Mouse (Mus musculus) hematopoietic stem cell, adult 5-6 weeks (primary cell): ENCODE data around the gene Akap8. TPM values are rescaled to one million over a fixed set of nuclear protein-coding genes. Genes with fewer than 3 reads are reported as not detected.

ENCODE experiments used
- ATAC-seq, 2 experiments: fragments of 125-278 bp in 1 of 2; replicated peaks in 1 of 2; 2 replicates each; pipeline ENCODE4 v1.8.0; 2016 to 2017; ENCODE audit warnings: inconsistent platforms in 2 of 2, mild to moderate bottlenecking in 2 of 2, moderate number of reproducible peaks in 2 of 2, low read depth in 1 of 2, moderate TSS enrichment in 1 of 2; ENCODE audit not compliant: low FRiP score in 2 of 2, poor library complexity in 2 of 2, severe bottlenecking in 2 of 2, insufficient read depth in 1 of 2, low TSS enrichment in 1 of 2
- total RNA-seq: library from RNA; stranded (forward); fragments of 172-1452, 232-1000 nt; gene quantifications from 2 replicates; pipeline ENCODE4 v1.2.3, GENCODE M21; 2017

The Akap8 gene
- total RNA-seq = 167 and 229 TPM in 2 replicates

DNA sequence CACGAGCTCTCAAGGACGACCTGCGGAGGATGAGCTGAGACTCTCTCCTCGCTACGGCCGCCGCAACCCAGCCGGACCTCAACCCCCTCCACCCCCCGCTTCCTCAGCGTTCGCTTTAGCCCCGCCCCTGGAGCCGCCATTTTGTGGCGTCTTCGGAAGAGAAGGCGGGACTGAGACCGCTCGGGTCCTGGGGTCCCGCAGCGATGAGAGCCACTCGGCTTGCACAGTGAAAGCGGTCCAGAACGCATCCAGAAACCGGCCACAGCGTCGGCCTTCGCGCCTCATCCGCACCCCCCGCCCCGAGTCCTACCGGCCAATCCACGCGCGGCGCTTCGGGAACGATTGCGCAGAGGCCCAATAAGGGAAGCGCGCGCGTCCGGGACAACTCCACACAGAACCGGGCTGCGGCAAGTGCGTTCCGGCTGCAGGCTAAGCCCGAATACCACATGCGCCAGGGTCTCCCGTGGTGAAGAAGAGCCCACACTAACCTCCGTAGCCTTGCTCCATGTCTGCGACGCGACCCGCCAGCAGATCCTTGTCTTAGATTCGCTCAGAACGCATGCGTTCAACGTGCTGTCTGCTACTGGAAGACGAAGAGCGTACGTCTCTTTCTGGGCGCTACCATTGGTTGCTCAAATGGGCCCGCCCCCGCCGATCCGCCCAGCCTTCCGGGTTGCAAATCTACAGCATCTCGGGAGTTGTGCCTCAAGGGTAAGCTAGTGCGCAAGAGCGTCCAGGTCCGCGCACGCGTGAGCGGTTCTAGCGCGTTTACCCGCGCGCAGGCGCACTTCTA, at the start of gene Akap8:
TSS of gene Akap8 (minus strand) at position 642 of the 793 bp plus-strand sequence.
- ATAC-seq = peak; percentile 94

DNA sequence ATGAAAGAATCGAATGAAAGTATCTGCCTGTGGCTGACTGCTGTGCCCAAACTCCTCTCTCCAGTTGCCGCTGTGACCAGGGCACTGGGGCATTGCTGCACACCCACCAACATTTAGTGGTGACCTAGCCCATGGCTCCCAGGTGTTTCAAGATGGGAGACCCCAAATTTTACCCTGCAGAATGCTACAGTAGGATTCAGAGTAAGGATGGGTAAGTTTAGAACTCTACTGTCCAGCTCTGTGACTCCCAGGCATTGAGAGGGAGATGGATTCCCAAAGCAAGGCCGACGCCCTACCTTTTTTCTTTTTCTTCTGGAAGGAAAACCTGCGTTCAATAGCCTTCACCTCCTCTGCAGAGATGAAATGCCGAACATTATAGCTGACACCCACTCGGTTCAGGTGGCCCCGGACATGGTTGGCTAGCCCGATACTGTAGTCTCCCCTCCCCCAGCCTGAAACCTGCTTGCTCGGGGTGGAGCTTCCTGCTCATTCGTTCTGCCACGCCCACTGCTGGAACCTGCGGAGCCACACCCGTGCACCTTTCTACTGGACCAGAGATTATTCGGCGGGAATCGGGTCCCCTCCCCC, 48.0 kb upstream of the Akap8 start:
- no peak for ATAC-seq

DNA sequence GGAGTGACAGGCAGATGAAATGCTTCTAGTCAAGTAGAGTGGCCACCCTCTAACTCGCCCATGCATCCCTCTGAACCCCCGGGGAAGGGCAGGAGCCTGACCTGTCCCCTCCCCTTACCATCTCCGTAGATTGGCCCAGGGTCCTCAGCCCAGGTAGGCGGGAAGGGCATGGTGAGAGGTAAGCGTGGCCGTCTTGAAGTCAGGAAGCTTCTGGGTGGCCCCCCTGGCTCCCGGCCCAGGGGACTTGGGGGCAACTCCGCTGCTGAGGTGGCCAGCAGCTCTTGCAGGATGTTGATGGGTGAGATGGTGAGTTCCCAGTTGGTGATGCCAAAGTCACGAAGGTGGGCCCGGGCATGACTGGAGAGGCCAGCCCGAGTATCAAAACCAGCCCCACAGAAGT, 46.7 kb upstream of the Akap8 start:
- ATAC-seq = no peak

DNA sequence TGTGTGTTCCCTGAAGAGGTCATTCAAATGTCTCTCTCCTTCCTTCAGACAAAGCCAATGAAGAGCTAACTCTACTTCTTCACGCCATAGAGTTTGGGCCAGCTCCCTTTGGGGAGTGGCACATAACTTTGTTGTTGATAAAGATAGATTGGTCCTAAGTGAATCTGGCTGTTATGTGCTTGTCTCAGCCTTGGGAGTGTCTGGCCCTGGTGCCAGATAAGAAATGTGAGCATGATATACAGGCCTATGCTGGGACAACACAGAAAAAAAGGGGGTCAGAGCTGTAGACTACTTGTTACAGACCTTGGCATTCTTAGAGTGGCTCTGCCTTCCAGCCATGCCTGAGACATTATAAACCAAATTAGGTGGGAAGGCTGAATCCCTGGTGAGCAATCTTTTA, 44.3 kb upstream of the Akap8 start:
- no peak for ATAC-seq

DNA sequence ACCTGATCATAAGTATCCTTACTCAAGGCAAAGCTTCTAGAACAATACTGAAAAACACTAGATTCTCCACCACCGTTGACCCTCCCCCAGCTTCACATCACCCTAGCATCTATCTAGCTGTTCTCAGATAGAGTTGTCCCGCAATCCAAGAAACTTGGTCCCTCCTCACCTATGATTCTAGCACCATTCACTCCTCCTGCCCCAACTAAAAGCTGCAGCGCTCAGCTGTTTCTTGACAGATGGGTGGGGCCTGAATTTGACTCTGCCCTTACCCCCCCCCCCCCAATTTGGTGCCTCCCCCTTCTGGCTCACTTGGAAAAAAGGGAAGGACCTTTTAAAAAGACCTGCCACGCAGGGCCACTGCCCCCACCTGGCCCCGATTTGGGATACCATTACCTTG, 43.8 kb upstream of the Akap8 start:
- ATAC-seq = no peak

DNA sequence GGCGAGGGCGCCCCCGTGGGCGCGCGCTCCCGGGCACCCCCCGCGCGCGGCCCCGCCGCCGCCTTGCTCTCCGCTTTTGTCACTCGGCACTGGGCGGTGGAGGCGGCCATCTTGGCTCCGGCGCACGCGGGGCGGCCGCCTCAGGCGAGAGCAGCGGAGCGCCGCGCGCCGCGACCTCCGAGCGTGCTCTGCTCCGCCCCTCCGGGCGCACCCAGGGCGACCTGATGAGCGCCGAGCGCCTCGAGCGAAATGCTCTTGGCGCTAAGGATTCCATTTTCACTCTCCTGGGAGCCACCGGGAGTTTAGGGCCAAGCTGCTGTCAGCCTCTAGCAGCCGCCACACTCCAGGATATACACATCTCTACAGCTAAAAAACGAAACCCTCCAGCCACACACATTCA, 43.3 kb upstream of the Akap8 start:
- peak; percentile 84 to 92 for ATAC-seq

DNA sequence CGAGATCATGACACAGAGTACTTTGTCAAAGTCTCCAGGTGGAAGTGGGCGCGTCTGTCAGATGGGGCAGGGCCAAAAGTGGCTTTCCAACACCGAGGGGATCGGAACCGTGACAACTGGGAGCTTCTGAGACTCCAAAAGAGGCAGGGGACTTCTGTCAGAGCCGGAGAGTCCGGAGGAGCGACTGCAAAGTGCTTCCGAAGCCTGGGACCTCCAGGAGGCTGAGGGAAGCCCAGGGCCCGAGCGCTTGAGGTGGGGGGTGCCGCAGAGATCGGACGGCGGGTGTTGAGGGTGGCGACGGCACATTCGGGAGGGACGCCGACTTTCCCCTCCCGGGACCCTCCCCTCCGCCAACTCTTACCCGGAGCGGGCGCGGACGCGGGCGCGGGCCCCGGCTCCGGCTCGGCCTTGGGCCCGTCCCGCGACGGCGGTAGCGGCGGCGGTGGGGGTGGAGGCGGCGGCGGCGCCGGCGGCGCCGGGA, 42.8 kb upstream of the Akap8 start:
- ATAC-seq = no peak

DNA sequence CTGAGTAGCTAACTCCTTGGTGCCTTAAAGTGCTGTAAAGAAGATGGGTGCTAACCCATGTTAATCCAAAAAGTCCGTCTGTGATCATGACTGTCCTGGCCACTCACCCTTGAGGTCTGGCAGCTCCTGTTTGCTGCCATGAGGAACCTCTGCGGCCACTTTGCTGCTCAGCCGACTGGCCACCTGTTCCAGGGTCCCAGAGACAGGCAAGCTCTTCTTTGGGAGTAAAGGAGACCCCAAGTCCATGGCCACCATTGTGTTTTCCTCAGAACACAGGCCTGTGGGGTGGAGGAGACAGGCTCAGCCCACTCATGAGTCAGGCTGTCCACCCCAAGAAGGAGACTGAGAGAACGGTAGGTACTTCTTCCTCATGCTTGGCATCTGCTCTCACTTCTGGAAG, 41.6 kb upstream of the Akap8 start:
- ATAC-seq = no peak

DNA sequence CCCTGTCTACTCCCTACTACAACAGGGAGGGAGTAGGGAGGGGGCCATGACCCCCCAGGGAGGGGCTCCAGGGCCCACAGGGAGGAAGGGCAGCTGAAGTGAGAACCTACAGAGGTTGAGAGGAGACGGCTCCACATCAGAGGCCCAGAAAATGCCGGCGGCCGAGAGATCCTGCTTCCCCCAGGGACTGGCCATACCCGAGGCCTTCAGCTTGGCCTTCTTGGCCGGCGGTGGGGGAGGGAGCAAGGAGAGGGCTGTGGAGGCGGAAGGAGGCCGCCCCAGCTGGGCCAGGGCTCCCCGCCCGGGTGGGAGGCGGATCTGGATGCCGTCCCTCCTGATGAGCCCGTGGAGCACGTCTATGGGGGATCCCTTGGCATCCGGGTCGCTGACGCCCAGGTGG, 38.9 kb upstream of the Akap8 start:
- no peak for ATAC-seq

DNA sequence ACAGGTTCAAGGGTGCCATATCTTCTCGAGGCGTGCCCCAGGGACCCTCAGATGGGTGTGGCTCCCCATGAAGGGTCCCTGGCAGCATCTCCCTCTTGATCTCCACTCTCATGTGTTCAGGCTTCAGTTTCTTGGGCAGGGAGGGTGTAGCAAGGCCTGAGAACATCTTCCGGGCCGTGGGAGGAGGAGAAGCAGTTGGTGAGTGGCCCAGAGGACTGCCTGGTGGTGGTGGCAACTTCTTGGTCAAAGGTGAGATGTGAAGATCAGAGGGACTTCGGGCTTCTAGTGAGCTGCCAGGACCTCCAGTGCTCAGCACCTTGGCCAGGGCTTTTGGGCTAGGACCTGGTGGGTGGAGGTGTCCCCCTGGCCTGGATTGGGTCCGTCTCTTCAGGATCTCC, 37.9 kb upstream of the Akap8 start:
- ATAC-seq = no peak

DNA sequence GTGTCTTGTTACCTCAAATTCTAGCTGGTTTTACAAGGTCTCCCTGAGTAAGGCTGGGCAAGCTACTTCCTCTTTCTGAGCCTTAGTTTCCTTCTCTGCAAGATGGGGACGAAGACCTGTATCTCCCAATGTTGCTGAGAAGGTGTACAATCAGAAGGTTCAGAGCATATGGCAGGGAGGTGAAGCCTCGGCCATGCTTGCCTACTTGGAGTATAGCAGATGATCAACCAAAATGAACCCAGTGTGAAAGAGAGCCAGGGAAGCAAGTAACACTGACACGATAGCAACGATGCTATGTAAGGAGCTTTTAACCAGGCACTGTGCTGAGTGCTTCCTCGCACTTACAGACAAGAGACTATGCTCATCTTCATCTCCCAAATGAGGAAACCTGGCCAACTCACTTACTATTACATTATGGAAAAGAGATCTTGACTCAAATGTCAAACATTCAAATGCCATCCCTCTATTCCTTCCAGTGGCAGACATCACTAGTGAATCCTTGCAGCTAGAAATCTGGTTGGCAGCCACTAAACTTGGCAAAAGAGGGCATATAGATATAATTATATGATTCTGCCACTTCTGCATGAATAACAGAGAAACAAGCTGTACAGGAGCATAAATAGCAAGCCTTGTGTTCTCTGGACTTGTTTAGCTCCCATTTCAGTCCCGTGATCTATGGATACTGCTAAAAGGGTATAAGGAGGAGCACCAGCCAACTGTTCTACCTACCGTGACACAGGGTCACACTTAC, 37.3 kb upstream of the Akap8 start:
- no peak for ATAC-seq

DNA sequence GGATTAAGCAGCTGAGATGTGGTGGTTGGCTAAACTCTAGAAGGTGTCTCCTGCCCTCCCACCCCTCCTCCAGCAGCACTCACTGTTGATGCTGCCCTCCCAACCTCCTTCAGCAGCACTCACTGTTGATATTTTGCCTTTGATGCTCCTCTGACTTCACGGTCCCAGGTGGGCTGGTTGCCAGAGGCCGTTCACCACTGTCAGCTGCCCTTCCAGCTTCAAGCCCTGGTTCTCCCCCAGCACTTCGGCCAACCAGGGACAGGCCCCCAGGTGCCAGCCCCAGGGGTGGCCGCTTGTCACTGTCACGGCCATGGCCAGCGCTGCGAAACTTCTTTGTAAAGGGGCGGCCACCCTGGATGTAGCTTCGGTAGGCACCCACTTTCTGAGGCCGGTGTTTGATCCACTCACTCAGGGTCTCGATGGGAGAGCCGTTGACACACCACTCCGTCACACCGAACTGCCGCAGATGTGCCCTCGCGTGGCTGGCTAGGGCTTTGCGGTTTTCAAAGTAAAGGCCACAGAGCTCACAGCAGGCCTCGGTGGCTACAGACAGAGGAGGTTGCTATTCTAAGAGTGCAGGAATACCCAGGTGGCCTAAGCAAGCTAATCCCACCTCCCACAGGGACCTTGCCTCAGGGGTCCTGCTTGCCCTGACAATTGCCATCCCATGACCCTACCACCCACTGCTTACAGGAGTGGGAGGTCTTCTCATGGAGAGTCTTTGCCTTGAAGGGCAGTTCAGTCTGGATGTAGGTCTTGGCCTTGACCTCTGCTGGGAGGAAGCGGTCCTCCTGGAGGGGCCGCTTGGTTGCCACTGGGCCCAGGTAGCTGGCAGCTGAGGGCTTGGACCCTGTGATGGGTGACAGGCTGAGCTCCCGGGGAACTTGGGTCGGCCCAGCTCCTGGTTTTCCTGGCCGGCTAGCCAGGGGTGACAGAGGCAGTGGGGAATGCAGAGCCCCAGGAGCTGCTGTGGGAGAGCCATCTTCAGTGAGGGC, 36.0 kb upstream of the Akap8 start:
- ATAC-seq = no peak

DNA sequence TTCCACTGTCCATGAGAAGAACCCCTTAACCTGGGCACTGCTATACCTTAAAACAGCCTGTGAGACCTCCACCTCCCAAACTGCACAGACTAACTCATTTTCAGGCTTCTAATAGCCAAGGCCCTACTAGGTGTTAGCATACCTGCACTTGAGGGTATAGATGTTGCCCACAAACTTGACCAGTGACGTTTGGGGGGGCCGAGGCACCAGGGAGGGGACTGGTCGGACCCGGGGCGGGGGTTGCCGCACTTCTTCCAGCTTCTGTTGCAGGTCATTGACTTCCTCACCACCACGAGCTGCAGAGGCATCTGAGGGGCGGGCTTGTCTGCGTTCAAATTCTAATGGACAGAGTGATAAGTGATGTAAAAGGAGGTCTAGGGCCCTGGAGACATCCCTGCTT, 35.2 kb upstream of the Akap8 start:
- no peak for ATAC-seq

DNA sequence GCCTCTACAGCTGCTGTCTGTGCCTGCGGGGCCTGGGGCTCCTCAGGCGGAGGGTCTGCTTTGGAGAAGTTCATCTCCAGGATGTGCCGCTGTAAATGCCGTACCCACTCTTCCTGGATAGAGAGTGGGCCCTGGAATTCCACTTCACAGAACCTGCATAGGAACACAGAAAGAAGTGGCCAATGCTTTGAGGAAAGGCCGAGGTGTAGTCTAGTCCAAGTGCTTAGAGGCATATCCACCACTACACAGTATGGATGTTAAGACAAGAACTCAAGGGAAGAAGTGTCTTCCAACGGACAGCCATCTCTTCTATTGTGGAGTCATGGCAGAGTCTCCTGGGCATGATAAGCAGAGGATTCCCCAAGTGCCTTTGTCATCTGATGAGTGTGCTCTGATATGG, 34.0 kb upstream of the Akap8 start:
- ATAC-seq = no peak

DNA sequence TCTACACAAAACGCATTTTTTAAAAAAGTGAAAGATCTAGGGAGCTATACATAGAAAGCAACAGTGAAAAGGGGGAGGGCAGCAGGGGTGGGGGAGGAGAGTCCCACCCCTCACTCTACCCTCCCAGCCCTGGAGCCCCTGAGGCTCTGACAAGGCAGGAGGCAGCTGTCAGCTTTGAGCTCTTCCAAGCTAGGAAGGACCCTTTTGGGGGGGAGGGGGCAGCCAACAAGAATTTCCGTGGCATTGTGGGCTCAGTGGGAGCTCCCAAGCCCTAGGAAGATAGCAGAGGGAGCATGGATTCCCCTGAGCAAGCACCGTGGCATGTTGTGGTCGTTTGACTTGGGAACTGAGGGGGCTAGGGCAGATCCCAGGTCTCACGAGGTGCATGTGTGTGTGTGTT, 33.2 kb upstream of the Akap8 start:
- no peak for ATAC-seq

DNA sequence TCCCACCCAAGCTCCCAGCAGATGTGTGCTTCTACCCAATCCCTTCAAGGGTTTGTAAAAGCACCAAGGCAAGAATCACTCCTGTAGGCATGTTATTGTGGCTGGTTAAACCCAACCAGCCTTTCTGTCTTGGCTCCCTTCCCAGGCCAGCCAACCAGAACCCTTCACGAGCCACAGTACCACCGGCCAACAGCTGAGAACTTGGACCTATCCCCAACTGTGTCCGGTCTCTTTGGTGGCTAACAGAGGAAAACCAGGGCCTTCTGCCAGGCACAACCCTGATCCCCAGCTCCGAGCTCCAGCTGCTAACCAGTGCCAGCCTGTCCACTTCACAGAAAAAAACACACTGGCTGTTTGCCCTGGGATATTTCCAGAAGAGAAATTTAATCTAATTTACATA, 32.7 kb upstream of the Akap8 start:
- no peak for ATAC-seq

DNA sequence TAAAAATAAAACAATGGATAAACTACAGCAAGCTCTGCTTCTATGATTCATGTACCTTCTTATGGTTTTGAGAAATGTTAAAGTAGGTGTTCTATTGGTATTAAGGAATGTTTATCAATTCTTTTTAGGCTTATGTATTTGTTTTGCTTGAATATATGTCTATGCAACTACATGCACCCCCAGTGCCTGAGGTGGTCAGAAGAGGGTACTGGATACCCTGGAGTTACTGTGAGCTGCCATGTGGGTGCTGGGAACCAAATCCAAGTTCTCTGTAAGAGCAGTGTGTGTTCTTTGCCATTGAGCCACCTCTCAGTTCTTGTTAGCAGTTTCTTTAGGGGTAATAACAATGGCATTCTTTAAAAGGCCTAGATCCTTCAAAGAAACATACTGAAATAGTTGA, 30.7 kb upstream of the Akap8 start:
- ATAC-seq = no peak
